Mouse (Mus musculus): ENCODE data around the gene Zic2. TPM values are rescaled to one million over a fixed set of nuclear protein-coding genes. Genes with fewer than 3 reads are reported as not detected.
"Not testable (repeated sequence)": the region's sequence is repeated elsewhere in the genome, so short reads cannot be mapped to it uniquely, and the experiment has no call there.

The Zic2 gene
- polyA plus RNA-seq, 2 experiments: 0.03 TPM; not detected in 1

DNA sequence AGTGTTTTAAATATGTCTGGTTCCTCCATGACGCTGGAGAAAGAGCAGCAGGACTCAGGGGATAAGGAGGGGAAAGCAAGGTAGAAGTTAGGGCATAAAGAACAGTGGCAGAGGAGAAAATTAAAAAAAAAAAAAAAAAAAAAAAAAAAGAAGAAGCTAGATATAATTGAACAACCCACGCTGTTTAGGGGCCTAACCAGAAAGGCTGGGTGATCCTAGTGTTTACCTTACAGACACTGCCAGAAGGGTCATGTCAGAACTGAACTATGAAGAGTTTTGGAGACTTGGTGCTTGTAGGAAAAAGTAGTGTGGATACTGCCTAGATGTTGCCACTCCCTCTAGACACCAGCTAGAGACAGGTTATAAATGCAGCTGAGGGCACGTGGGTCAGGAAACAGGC, 13.7 kb upstream of the Zic2 start:
- no peak for DNase-seq (ENCODE audit: low read depth in 3 of 3, low spot score in 3 of 3)
- TF ChIP-seq EP300 (IDR thresholded peaks at IDR 0.05; ENCODE audit: low read depth) (no peak), CTCF (IDR thresholded peaks at IDR 0.05; ENCODE audit: low read depth) (no peak)
- Histone ChIP-seq H3K36me3 (replicated peaks; ENCODE audit: control insufficient read depth, insufficient read depth, low read depth) (no peaks in the 10 kb centered on the region), H3K4me3 (ENCODE audit: insufficient read depth in 1 of 2, low read depth in 2 of 2, low read length in 2 of 2) (no peak overlapping the region), H3K9ac (replicated peaks) (no peak overlapping the region), H3K9me3 (ENCODE audit: control insufficient read depth, low read length) (no peaks in the 10 kb centered on the region), H3K4me2 (ENCODE audit: low read depth) (no peak overlapping the region), H3K27me3 (ENCODE audit: control insufficient read depth, insufficient read depth, low read length) (peaks cover 51% of the 10 kb centered on the region), H3K4me1 (replicated peaks; ENCODE audit: control insufficient read depth in 2 of 2, insufficient read depth in 2 of 2, low read length in 1 of 2) (no peaks in the 10 kb centered on the region), H3K27ac (no peak overlapping the region)
- 54% methylated on average over 3 of the region's 3 CpGs for WGBS (ENCODE audit: insufficient replicate concordance)
- ATAC-seq (ENCODE audit: insufficient read depth): no peak

DNA sequence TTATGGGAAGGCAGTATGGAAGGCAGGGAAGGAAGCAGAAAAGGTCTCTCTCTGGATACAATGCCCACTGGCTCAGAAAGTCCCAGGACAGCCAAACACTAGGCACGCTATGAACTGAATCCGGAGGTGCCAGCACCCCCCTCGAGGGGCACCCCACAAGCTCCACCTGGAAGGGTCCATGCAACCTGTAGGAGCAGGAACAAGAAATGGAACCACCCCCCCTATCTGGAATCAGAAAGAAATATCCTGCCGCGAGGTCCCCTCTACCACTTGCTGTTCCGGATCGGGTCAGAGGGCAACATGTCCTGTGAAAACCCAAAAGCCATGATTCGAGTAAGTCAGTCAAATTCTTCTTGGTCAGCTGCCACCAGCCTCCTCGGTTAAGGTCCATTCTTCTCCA, 13.3 kb upstream of the Zic2 start:
- no peak for ATAC-seq (ENCODE audit: insufficient read depth)
- Histone ChIP-seq H3K4me3 (ENCODE audit: insufficient read depth in 1 of 2, low read depth in 2 of 2, low read length in 2 of 2) (no peak overlapping the region), H3K27me3 (ENCODE audit: control insufficient read depth, insufficient read depth, low read length) (peaks cover 55% of the 10 kb centered on the region), H3K27ac (no peak overlapping the region), H3K9ac (replicated peaks) (no peak overlapping the region), H3K4me2 (ENCODE audit: low read depth) (no peak overlapping the region), H3K4me1 (replicated peaks; ENCODE audit: control insufficient read depth in 2 of 2, insufficient read depth in 2 of 2, low read length in 1 of 2) (no peaks in the 10 kb centered on the region), H3K36me3 (replicated peaks; ENCODE audit: control insufficient read depth, insufficient read depth, low read depth) (no peaks in the 10 kb centered on the region), H3K9me3 (ENCODE audit: control insufficient read depth, low read length) (no peaks in the 10 kb centered on the region)
- DNase-seq (ENCODE audit: low read depth in 3 of 3, low spot score in 3 of 3): no peak
- 36% methylated on average over 9 of the region's 9 CpGs for WGBS (ENCODE audit: insufficient replicate concordance)
- TF ChIP-seq CTCF (IDR thresholded peaks at IDR 0.05; ENCODE audit: low read depth): no peak
- TF ChIP-seq EP300 (IDR thresholded peaks at IDR 0.05; ENCODE audit: low read depth): no peak

DNA sequence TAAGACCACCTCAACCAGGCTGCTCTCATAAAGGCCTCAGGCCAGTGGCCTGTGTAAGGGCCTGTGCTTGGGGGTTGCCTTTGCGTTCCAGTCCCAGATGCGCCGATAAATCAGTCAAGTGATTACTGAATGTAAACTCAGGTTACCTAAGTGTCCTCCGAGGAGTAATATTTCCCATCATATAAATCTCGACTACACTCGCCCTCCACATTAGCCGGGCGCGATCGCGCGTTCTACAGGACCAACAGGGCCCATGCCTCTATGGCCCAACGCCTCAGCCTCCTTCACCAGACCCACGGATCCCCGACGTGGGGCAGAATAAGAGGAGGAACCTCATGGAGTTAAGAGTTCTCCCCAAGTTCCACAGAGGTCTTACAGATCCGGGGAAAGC, 12.6 kb upstream of the Zic2 start:
- Histone ChIP-seq H3K27ac (no peak overlapping the region), H3K36me3 (replicated peaks; ENCODE audit: control insufficient read depth, insufficient read depth, low read depth) (no peaks in the 10 kb centered on the region), H3K27me3 (ENCODE audit: control insufficient read depth, insufficient read depth, low read length) (peaks cover 62% of the 10 kb centered on the region), H3K9ac (replicated peaks) (no peak overlapping the region), H3K4me1 (replicated peaks; ENCODE audit: control insufficient read depth in 2 of 2, insufficient read depth in 2 of 2, low read length in 1 of 2) (no peaks in the 10 kb centered on the region), H3K4me3 (ENCODE audit: insufficient read depth in 1 of 2, low read depth in 2 of 2, low read length in 2 of 2) (no peak overlapping the region), H3K4me2 (ENCODE audit: low read depth) (no peak overlapping the region), H3K9me3 (ENCODE audit: control insufficient read depth, low read length) (no peaks in the 10 kb centered on the region)
- ATAC-seq (ENCODE audit: insufficient read depth): no peak
- 22% methylated on average over 17 of the region's 17 CpGs for WGBS (ENCODE audit: insufficient replicate concordance)
- DNase-seq (ENCODE audit: low read depth in 3 of 3, low spot score in 3 of 3): no peak
- TF ChIP-seq CTCF (IDR thresholded peaks at IDR 0.05; ENCODE audit: low read depth) (no peak), EP300 (IDR thresholded peaks at IDR 0.05; ENCODE audit: low read depth) (no peak)

DNA sequence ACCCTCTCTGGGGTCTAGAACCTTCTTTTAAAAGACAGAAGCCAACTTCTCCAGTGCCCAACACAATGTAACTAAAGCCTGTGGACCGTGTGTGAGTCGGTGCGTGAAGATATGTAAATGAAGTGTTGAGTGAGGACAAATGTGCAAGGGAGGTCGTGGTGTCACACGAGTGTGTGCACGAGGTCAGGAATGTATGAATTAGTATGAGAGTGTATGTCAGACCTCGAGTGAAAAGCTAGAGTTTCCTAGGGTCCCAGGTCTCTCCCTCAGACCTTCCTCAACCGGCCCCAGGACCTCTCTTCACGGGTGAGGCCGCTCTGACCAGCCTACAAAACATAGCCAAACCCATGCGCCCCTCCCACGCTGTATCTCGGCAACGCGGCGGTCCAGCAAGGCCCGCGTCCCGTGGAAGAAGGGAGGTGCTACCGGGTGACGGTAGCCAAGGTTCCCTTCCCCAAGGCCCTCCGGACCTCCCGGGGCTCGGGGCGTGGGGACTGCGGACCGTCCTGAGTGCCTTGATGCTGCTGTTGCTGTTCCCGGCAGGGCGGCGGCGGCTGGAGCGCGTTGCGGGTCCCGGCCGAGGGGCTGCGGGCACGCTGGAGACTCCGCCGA, 12.0 kb upstream of the Zic2 start:
- Histone ChIP-seq H3K4me2 (ENCODE audit: low read depth) (peak overlapping the region; percentile 56), H3K4me3 (ENCODE audit: insufficient read depth in 1 of 2, low read depth in 2 of 2, low read length in 2 of 2) (peak overlapping the region in 1 of 2 experiments; percentile 46; a peak in 2 of 4 replicates), H3K9ac (replicated peaks) (no peak overlapping the region), H3K36me3 (replicated peaks; ENCODE audit: control insufficient read depth, insufficient read depth, low read depth) (no peaks in the 10 kb centered on the region), H3K4me1 (replicated peaks; ENCODE audit: control insufficient read depth in 2 of 2, insufficient read depth in 2 of 2, low read length in 1 of 2) (no peaks in the 10 kb centered on the region), H3K27me3 (ENCODE audit: control insufficient read depth, insufficient read depth, low read length) (peaks cover 67% of the 10 kb centered on the region), H3K9me3 (ENCODE audit: control insufficient read depth, low read length) (no peaks in the 10 kb centered on the region), H3K27ac (no peak overlapping the region)
- TF ChIP-seq CTCF (IDR thresholded peaks at IDR 0.05; ENCODE audit: low read depth) (no peak), EP300 (IDR thresholded peaks at IDR 0.05; ENCODE audit: low read depth) (no peak)
- DNase-seq (ENCODE audit: low read depth in 3 of 3, low spot score in 3 of 3) (no peak), ATAC-seq (ENCODE audit: insufficient read depth) (no peak)
- 2% methylated on average over 40 of the region's 40 CpGs for WGBS (ENCODE audit: insufficient replicate concordance)

DNA sequence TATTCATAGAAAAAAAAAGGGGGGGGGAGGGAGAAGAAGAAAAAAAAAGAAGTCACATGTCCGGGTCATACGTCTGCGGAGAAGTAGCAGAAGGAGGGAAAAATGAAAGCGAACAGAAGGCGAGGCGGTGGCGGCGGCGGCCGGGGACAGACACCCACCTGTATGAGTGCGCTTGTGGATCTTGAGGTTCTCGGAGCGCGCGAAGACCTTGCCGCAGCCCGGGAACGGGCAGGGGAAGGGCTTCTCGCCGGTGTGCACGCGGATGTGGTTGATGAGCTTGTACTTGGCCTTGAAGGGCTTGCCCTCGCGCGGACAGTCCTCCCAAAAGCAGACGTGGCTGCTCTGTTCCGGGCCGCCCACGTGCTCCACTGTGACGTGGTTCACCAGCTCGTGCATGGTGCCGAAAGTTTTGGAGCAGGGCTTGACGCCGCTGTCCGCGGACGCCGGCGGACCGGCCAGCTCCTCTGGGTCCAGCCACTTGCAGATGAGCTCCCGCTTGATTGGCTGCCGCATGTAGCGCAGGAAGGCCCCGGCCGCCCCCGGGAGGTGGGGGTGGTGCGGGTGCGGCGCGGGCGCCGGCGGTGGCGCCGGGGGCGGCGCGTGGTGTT, 11.4 kb upstream of the Zic2 start:
- not testable (repeated sequence) for H3K27ac ChIP-seq; H3K9me3 ChIP-seq (ENCODE audit: control insufficient read depth, low read length); DNase-seq (ENCODE audit: low read depth in 3 of 3, low spot score in 3 of 3); H3K36me3 ChIP-seq (replicated peaks; ENCODE audit: control insufficient read depth, insufficient read depth, low read depth); H3K4me1 ChIP-seq (replicated peaks; ENCODE audit: control insufficient read depth in 2 of 2, insufficient read depth in 2 of 2, low read length in 1 of 2); H3K9ac ChIP-seq (replicated peaks)
- Histone ChIP-seq H3K27me3 (ENCODE audit: control insufficient read depth, insufficient read depth, low read length) (peaks cover 74% of the 10 kb centered on the region), H3K4me2 (ENCODE audit: low read depth) (peak overlapping the region; percentile 56), H3K4me3 (ENCODE audit: insufficient read depth in 1 of 2, low read depth in 2 of 2, low read length in 2 of 2) (peak overlapping the region; percentile 8 to 46; a peak in 3 of 4 replicates)
- 0 out of 2 replicates have a peak, but pooled peaks have one; percentile 23 for ATAC-seq (ENCODE audit: insufficient read depth)
- under 1% methylated on average over 42 of the region's 58 CpGs for WGBS (ENCODE audit: insufficient replicate concordance)

Measured in liver, embryonic 14.5 days (tissue).